Mouse (Mus musculus) forebrain, embryonic 11.5 days (tissue): ENCODE results near the gene Ppp3ca. TPM values are rescaled to one million over a fixed set of nuclear protein-coding genes. Genes with fewer than 3 reads are reported as not detected.

Source experiments
- ATAC-seq: fragments of 200-750 bp; cut with Nextera tagmentation; replicated peaks from 2 replicates; pipeline ENCODE4 v1.8.0; 2017; ENCODE audit warnings: moderate TSS enrichment; ENCODE audit not compliant: low FRiP score
- DNase-seq: peaks from one replicate; pipeline ENCODE4 v3.0.0-alpha.2; 2017; ENCODE audit warnings: low spot score
- H3K27ac ChIP-seq: fragments of 300-500 bp; sonication (generic); 2 replicates; pipeline ENCODE4 v1.5.1; 2014; ENCODE audit warnings: low read depth, low read length
- H3K27me3 ChIP-seq: fragments of 300-500 bp; sonication (generic); 2 replicates; pipeline ENCODE4 v1.6.1; 2014; ENCODE audit warnings: mild to moderate bottlenecking, low read length, mixed read lengths; ENCODE audit not compliant: control insufficient read depth, insufficient read depth
- H3K36me3 ChIP-seq: fragments of 300-500 bp; sonication (generic); 2 replicates; pipeline ENCODE4 v1.6.1; 2014; ENCODE audit warnings: mild to moderate bottlenecking, low read length, moderate library complexity, mixed read lengths; ENCODE audit not compliant: control insufficient read depth, insufficient read depth
- H3K4me1 ChIP-seq: fragments of 300-500 bp; sonication (generic); replicated peaks from 2 replicates; pipeline ENCODE4 v1.6.1; 2014; ENCODE audit warnings: low read length, mixed read lengths; ENCODE audit not compliant: control insufficient read depth, insufficient read depth
- H3K4me2 ChIP-seq: fragments of 300-500 bp; sonication (generic); 2 replicates; pipeline ENCODE4 v1.6.1; 2014; ENCODE audit warnings: low read depth, mild to moderate bottlenecking, low read length, moderate library complexity, mixed read lengths; ENCODE audit not compliant: severe bottlenecking
- H3K4me3 ChIP-seq: fragments of 300-500 bp; sonication (generic); 2 replicates; pipeline ENCODE4 v1.5.1; 2014; ENCODE audit warnings: low read depth, low read length
- H3K9ac ChIP-seq: fragments of 300-500 bp; sonication (generic); 2 replicates; pipeline ENCODE4 v1.6.1; 2014; ENCODE audit warnings: low read length
- H3K9me3 ChIP-seq: fragments of 300-500 bp; sonication (generic); 2 replicates; pipeline ENCODE4 v1.6.1; 2016; ENCODE audit warnings: low read length, mixed read lengths; ENCODE audit not compliant: control insufficient read depth
- WGBS: fragments of 180-500 bp; shearing (Covaris S2); extraction: QIAGEN DNeasy Blood & Tissue Kit; methylation state at CpG from one replicate; pipeline ENCODE4 v1.1.7; 2014; 5-methylcytosine and 5-hydroxymethylcytosine counted together
- polyA plus RNA-seq: library from polyadenylated mRNA; unstranded; fragments of >200 nt; fragmentation: Nextera tagmentation; extraction: Ambion mirVana; gene quantifications from 2 replicates; pipeline ENCODE4 v1.2.1, GENCODE M21; 2014

Gene Ppp3ca
- polyA plus RNA-seq, 1 experiment from 2014 or later = 59.0 TPM

DNA sequence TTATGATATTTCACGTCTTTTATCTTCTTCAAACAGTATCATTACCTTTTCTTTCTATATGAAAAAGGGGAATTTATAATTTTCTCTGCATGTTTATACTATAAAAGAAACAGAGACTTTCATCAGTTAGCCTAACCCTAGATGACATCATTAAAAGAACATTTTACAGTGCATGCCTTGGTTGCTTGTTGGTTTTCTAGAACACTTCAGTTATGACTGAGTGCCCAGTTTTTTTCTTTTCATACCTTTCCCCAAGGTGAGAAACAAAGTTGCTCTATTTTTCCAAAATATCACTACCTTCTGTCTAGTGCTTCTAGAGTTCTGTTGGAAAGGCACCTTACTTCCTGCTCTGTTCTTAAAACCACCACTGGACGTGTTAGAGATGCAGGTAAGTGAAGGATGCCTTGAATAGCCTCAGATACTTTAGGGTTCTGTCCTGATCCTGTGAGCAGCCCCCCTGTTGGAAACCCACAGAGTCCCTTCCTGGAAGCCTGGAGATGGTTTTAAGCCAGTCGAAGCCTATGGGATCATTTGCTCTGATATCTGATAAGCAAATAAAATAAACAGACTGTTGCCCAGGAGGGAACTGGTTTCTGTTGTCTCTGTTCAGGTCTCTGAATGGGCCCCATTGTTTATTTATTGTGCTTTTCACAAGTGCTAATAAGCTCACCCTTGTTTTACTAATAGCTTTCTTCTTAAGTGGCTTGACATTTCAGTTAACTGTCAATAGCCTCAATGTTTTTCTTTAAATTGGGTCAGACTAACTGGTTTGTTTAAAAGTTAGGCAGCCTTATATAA lies 37.5 kb downstream of the Ppp3ca start:
- Histone ChIP-seq H3K9ac (no peak overlapping the region), H3K4me1 (no peaks in the 10 kb centered on the region; the same call in 1 of the 2 replicates), H3K4me3 (no peak overlapping the region), H3K9me3 (no peaks in the 10 kb centered on the region), H3K36me3 (no peaks in the 10 kb centered on the region), H3K4me2 (no peak overlapping the region), H3K27ac (no peak overlapping the region), H3K27me3 (no peaks in the 10 kb centered on the region)
- no peak for ATAC-seq
- DNase-seq = no peak
- WGBS = 39% methylated on average over 3 of the region's 3 CpGs

DNA sequence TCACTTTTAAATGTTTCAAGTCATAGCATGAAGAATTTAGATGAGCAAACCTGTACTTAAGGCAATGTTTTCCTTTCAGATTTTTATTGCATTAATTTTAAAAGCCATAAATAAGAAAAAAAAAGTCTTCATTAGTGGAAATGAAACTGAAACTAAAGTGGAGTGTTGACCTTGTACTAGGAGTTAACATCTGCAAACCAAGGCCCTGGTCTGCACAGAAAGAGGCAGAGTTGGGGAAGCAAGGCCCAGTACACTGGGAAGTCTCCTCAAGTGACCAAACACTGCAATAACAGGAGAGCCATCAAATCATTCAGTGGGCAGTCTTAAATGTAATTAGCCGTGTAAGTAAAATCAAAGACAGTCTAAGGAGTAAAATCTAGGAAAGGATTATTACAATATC lies 38.3 kb downstream of the Ppp3ca start:
- no peaks in the 10 kb centered on the region for H3K9me3 ChIP-seq
- H3K4me2 ChIP-seq = no peak overlapping the region
- no peak overlapping the region for H3K9ac ChIP-seq
- WGBS = 71% methylated on average over 1 of the region's 1 CpGs
- ATAC-seq = no peak
- DNase-seq = no peak
- no peaks in the 10 kb centered on the region; the same call in 1 of the 2 replicates for H3K4me1 ChIP-seq
- H3K27me3 ChIP-seq = no peaks in the 10 kb centered on the region
- no peak overlapping the region for H3K4me3 ChIP-seq
- H3K27ac ChIP-seq = no peak overlapping the region
- no peaks in the 10 kb centered on the region for H3K36me3 ChIP-seq

DNA sequence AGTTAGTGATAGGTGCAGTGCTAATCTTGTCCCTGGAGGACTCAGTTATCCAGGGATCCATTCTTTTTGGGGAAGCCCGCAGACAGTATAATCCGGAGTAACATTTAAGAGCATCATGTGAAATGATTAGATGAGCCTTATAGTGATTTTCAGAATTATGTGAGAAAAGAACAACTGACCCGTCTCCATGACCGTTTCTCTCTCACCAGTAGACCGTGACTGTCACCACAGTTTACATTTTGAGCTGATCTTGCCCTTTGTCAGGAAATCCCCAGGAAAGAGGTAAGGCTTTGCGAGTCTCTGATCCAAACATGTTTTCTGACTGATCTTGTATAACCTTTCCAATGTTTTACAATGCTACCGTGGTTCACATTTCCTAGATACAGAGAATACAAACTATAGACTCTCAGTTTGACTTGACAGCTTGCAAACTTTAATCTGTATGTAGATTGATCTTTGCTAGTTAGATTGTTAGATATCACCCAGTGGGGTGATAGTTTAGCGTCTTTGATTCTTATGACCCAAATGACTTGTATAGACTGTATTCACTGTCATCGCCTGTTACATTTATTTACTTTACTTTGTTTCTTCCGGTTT lies 40.5 kb downstream of the Ppp3ca start:
- no peak for DNase-seq
- ATAC-seq = no peak

DNA sequence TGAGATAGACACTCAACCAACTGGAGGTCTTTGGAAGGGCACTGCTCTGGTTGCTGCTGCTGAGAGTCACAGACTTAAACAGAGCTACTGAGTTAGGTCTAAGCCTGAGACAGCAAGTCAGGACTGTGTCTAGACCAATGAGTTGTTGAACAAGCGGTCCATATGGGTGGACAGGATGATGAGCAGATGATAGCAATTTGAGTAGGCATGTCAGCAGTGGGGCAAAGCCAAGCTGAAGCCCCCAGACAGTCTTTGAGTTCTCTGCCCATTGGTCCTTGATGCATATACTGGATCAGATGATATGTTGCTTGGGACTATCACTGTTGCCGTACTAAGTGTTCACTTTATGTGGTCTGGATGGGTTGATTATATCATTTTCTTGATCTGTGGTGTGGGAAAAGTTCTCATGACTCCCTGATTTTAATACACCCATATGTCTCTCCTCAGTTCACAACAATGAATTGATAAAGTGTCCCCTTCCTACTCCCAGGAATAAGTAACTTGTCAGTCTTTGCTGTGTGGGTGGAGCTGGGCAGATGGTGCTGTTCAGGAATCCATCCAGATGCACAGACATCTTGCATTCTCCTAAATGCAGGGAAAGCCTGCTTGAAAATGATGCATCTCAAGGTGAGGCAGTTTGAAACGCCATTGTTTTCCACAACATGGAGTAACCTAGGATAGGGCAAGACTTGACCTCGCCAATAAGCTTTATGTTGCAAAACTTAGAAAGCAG lies 44.5 kb downstream of the Ppp3ca start:
- no peak overlapping the region for H3K4me2 ChIP-seq
- H3K36me3 ChIP-seq = no peaks in the 10 kb centered on the region
- no peaks in the 10 kb centered on the region for H3K9me3 ChIP-seq
- no peaks in the 10 kb centered on the region for H3K4me1 ChIP-seq
- ATAC-seq (no peak), DNase-seq (no peak)
- H3K4me3 ChIP-seq = no peak overlapping the region
- no peak overlapping the region for H3K27ac ChIP-seq
- WGBS = 96% methylated on average over 4 of the region's 4 CpGs
- no peaks in the 10 kb centered on the region for H3K27me3 ChIP-seq
- no peak overlapping the region for H3K9ac ChIP-seq

More for the DNA sequence above, 40.5 kb downstream of the Ppp3ca start:
- H3K36me3 ChIP-seq = no peaks in the 10 kb centered on the region
- H3K4me2 ChIP-seq = no peak overlapping the region
- 81% methylated on average over 10 of the region's 10 CpGs for WGBS
- no peak overlapping the region for H3K4me3 ChIP-seq
- no peaks in the 10 kb centered on the region; the same call in 1 of the 2 replicates for H3K4me1 ChIP-seq
- H3K9me3 ChIP-seq = no peaks in the 10 kb centered on the region
- H3K9ac ChIP-seq = no peak overlapping the region
- no peaks in the 10 kb centered on the region for H3K27me3 ChIP-seq
- H3K27ac ChIP-seq = no peak overlapping the region

DNA sequence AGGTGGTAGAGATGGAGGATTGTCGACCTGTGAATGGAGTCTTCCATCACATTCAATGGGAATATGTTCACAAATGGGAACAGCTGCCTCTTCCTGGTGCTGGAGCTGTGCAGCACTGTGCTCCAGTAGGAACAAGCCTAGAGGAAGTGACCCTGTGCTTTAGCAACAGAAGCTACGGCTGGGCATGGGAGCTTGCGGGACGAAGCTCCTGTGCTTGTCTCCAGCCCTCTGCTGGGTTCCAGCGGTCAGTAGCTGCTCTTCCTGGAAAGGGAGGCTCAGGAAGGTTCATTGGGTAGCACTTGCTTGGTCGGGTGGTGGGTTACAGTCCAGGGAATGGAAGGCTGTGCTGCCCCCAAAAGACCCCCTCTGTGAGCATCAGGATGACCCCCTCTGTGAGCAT lies 46.3 kb downstream of the Ppp3ca start:
- no peaks in the 10 kb centered on the region for H3K4me1 ChIP-seq
- H3K9me3 ChIP-seq = no peaks in the 10 kb centered on the region
- DNase-seq = no peak
- no peaks in the 10 kb centered on the region for H3K36me3 ChIP-seq
- no peak overlapping the region for H3K9ac ChIP-seq
- no peak for ATAC-seq
- 78% methylated on average over 6 of the region's 6 CpGs for WGBS
- H3K27me3 ChIP-seq = no peaks in the 10 kb centered on the region
- H3K27ac ChIP-seq = no peak overlapping the region
- no peak overlapping the region for H3K4me2 ChIP-seq
- no peak overlapping the region for H3K4me3 ChIP-seq

DNA sequence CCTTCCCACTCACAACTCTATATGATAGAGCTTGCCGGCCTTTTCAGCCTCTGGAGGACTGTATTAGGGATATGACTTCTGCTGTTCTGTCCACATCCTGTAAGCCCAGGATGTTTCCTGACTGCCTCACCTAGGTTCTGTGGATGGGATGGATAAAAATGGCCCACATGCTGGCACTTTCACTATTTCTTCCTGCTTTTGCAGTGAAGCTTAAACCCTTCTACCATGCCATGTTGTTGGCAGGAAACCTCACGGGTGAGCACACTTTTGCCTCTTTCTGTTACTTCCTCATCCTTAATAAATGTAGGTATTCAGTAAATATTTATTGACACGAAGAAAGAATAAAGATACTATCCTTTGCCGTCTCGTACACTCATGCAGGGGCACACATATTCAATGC lies 48.5 kb downstream of the Ppp3ca start:
- ATAC-seq = no peak
- Histone ChIP-seq H3K4me1 (no peaks in the 10 kb centered on the region), H3K27ac (no peak overlapping the region), H3K4me3 (no peak overlapping the region), H3K36me3 (no peaks in the 10 kb centered on the region), H3K9ac (no peak overlapping the region), H3K9me3 (no peaks in the 10 kb centered on the region), H3K4me2 (no peak overlapping the region), H3K27me3 (no peaks in the 10 kb centered on the region)
- 94% methylated on average over 5 of the region's 5 CpGs for WGBS
- DNase-seq = no peak

DNA sequence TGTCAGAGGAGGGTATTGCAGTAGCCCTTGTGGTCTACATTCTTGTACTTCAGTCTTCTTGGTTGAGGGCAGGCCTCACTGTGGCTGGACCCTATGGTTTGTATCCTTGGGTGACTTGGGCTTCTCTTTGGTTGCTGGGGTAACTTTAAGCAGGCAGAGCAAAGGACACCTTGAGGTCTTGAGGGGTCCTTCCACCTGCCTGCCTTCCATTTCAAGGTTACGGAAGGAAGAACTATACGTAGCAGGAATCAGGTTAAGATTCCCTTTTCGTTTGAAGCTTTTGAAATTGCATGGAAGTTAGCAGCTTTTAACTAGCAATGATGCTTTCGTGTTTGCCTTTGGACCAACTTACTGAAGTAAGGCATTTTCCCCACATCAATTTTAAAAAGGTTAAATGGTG lies 51.3 kb downstream of the Ppp3ca start:
- 92% methylated on average over 4 of the region's 4 CpGs for WGBS
- no peak overlapping the region for H3K4me2 ChIP-seq
- H3K9me3 ChIP-seq = no peaks in the 10 kb centered on the region
- no peaks in the 10 kb centered on the region for H3K36me3 ChIP-seq
- H3K27ac ChIP-seq = no peak overlapping the region
- DNase-seq (no peak), ATAC-seq (no peak)
- H3K4me3 ChIP-seq = no peak overlapping the region
- no peaks in the 10 kb centered on the region for H3K27me3 ChIP-seq
- no peak overlapping the region for H3K9ac ChIP-seq
- H3K4me1 ChIP-seq = no peaks in the 10 kb centered on the region

DNA sequence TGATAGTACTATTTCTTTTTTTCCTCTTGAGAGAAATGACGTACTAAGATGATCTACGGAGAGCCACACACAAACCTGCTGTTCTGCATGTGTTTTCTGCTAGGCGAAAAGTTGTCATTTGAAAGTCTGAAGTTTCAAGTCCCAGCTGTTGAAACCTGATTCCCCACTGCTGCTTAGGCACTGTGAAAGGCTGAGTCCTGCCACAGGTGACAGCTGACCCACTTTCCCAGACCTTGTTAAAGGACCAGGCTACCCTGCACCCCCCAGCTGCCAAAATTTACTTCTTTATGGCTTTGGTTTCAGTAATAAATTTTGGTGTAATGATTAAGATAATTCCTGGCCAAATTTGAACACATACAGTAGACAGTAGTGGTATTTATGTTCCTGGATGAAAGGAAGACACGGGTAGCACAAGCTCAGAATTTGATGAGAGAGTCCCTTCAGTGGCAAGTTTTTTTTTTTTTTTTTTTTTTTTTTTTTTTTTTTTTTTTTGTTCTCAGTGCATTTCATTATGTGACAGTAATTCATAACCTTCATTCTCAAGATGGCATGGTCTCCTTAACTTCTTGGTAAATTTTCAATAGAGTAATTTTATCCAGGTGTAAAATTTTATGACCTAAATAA lies 52.0 kb downstream of the Ppp3ca start:
- DNase-seq (no peak), ATAC-seq (no peak)
- Histone ChIP-seq H3K9ac (no peak overlapping the region), H3K4me1 (no peaks in the 10 kb centered on the region), H3K9me3 (no peaks in the 10 kb centered on the region), H3K4me2 (no peak overlapping the region), H3K27me3 (no peaks in the 10 kb centered on the region), H3K27ac (no peak overlapping the region), H3K36me3 (no peaks in the 10 kb centered on the region), H3K4me3 (no peak overlapping the region)
- 73% methylated on average over 4 of the region's 4 CpGs for WGBS
